Mouse (Mus musculus): ENCODE measurements around the gene Nav2.

DNA sequence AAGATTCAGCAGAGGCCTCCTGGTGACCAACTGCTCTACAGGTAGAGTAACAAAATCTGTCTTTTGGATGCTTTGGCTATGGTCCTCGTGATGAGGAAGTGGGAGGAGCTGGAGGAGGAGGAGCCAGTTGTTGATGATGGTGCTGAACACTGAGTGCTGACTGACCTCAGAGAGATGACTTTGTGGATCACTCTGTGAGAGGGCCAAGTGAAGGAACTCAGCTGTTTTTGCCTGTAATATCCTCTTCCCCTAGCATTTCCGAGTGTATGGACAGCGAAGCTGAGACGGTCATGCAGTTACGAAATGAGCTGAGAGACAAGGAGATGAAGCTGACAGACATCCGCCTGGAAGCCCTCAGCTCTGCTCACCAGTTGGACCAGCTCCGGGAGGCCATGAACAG lies 674.0 kb downstream of the Nav2 start:
- TF ChIP-seq CTCF (IDR thresholded peaks at IDR 0.05; ENCODE audit: low read depth, low read length): no peak
- TF ChIP-seq POLR2AphosphoS5 (IDR thresholded peaks at IDR 0.05; ENCODE audit: insufficient replicate concordance, low read depth, low read length): no peak
